10 mouse cellular contexts compared by ENCODE assay signal in the genomic region with DNA sequence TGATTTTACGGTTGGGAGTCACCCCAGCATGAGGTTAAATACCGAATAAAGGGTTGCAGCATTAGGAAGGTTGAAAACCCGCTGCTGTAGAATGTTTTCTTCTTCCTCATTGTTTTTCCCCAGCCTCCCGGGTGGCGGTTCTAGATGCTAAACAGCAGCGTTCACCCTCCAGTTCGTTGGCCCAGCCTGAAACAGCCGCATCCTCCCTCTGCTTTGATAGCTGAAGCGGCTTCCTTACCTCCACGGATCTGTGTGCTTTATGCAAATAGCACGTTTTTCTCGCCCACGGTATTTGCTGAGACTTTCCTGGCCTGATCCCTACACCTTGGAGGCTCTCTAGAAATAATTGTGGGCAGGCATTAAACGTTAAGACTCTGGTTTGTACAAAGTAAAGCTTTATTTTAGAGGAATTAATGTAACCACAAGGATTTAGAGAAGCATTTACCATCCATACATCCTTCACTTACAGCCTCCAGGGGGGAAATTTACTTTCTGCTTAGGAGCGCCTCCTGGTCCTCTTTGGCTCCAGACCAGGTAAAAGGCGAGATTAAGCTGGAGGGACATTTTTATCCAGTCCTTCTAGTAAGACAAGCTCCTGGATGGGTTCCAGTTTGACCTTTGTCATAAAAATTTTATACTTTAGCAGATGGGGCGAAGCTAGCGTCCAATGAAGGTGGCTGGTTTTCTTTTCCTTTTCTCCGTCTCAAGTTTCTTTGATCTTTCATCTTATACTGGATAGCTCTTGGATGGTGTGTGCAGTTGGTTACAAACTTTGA. TPM values are rescaled to one million over a fixed set of nuclear protein-coding genes. Genes with fewer than 3 reads are reported as not detected.
DNase-seq lines count a peak whose midpoint lies in the region; ATAC-seq lines count a peak whose summit lies in the region.
"Had no signal": no experiment of that assay in that cellular context is flagged by ENCODE, and none has a peak within 500 bp of the region (broad histone marks: within the 10 kb centered on the region; RNA-seq: fewer than 3 reads in every experiment).

No protein-coding gene starts in this region.

- H3K36me3 ChIP-seq in kidney, embryonic 14.5 days (ENCODE audit: control insufficient read depth, insufficient read depth, low read length): no peaks in the 10 kb centered on the region
- no peaks in the 10 kb centered on the region for H3K36me3 ChIP-seq in embryonic facial prominence, embryonic 15.5 days
- H3K36me3 ChIP-seq in intestine, embryonic 15.5 days: no peaks in the 10 kb centered on the region
- no peaks in the 10 kb centered on the region for H3K36me3 ChIP-seq in neural tube, embryonic 15.5 days

- peak overlapping the region; percentile 61; the same call in 1 of the 2 replicates for H3K4me3 ChIP-seq in kidney, embryonic 14.5 days (ENCODE audit: low read length)
- H3K4me3 ChIP-seq in embryonic facial prominence, embryonic 15.5 days (replicated peaks): peak overlapping the region; percentile 55
- peak overlapping the region; percentile 69; the same call in 1 of the 2 replicates for H3K4me3 ChIP-seq in intestine, embryonic 15.5 days (replicated peaks)
- peak overlapping the region; percentile 65 for H3K4me3 ChIP-seq in neural tube, embryonic 15.5 days (replicated peaks)

- H3K4me1 ChIP-seq in kidney, embryonic 14.5 days (ENCODE audit: control insufficient read depth, insufficient read depth, low read length): 0 out of 2 replicates have a peak, but pooled peaks cover 3% of the 10 kb centered on the region
- peaks cover 40% of the 10 kb centered on the region for H3K4me1 ChIP-seq in embryonic facial prominence, embryonic 15.5 days
- H3K4me1 ChIP-seq in intestine, embryonic 15.5 days (replicated peaks): 0 out of 2 replicates have a peak, but pooled peaks cover 10% of the 10 kb centered on the region
- peaks cover 51% of the 10 kb centered on the region for H3K4me1 ChIP-seq in neural tube, embryonic 15.5 days

- H3K27ac ChIP-seq in kidney, embryonic 14.5 days (ENCODE audit: low read depth, low read length): no peak overlapping the region
- no peak overlapping the region for H3K27ac ChIP-seq in embryonic facial prominence, embryonic 15.5 days (replicated peaks)
- no peak overlapping the region for H3K27ac ChIP-seq in intestine, embryonic 15.5 days
- H3K27ac ChIP-seq in neural tube, embryonic 15.5 days (replicated peaks): no peak overlapping the region

- no peak for DNase-seq in kidney, postnatal 10 days
- no peak for DNase-seq in MN1 (ENCODE audit: low spot score)
- DNase-seq in lung, adult 18-20 months: no peak
- DNase-seq in right cerebral cortex, postnatal 14 days: no peak
- DNase-seq: kidney, postnatal 14 days had no signal

- WGBS in kidney, embryonic 14.5 days: 21% methylated on average over 19 of the region's 19 CpGs
- 15% methylated on average over 19 of the region's 19 CpGs for WGBS in embryonic facial prominence, embryonic 15.5 days
- WGBS in intestine, embryonic 15.5 days: 34% methylated on average over 19 of the region's 19 CpGs
- 17% methylated on average over 19 of the region's 19 CpGs for WGBS in neural tube, embryonic 15.5 days

- no peak for ATAC-seq in kidney, embryonic 14.5 days (ENCODE audit: low FRiP score, low TSS enrichment)
- ATAC-seq in embryonic facial prominence, embryonic 15.5 days (ENCODE audit: insufficient number of reproducible peaks, low FRiP score, low TSS enrichment, low read depth): no peak
- ATAC-seq in intestine, embryonic 15.5 days: no peak
- no peak for ATAC-seq in neural tube, embryonic 15.5 days (ENCODE audit: low FRiP score)
- ATAC-seq: lung, postnatal 0 days had no signal

- H3K27me3 ChIP-seq in kidney, embryonic 14.5 days (ENCODE audit: control insufficient read depth, insufficient read depth, low read length): peaks cover 9% of the 10 kb centered on the region
- H3K27me3 ChIP-seq in embryonic facial prominence, embryonic 15.5 days: peaks cover 44% of the 10 kb centered on the region
- no peaks in the 10 kb centered on the region for H3K27me3 ChIP-seq in intestine, embryonic 15.5 days (replicated peaks)
- H3K27me3 ChIP-seq in neural tube, embryonic 15.5 days (replicated peaks): peaks cover 9% of the 10 kb centered on the region; the same call in 1 of the 2 replicates

- H3K9ac ChIP-seq in kidney, embryonic 14.5 days (ENCODE audit: low read depth, low read length): no peak overlapping the region
- no peak overlapping the region for H3K9ac ChIP-seq in embryonic facial prominence, embryonic 15.5 days
- no peak overlapping the region for H3K9ac ChIP-seq in intestine, embryonic 15.5 days
- no peak overlapping the region for H3K9ac ChIP-seq in neural tube, embryonic 15.5 days (replicated peaks)

- peak overlapping the region; percentile 96 for H3K4me2 ChIP-seq in kidney, embryonic 14.5 days (replicated peaks; ENCODE audit: low read depth, low read length)
- H3K4me2 ChIP-seq in embryonic facial prominence, embryonic 15.5 days (replicated peaks): peak overlapping the region; percentile 84
- peak overlapping the region; percentile 27; the same call in 1 of the 2 replicates for H3K4me2 ChIP-seq in intestine, embryonic 15.5 days (replicated peaks)
- H3K4me2 ChIP-seq in neural tube, embryonic 15.5 days: peak overlapping the region; percentile 99

- no peaks in the 10 kb centered on the region for H3K9me3 ChIP-seq in kidney, embryonic 14.5 days (ENCODE audit: control insufficient read depth, low read length)
- H3K9me3 ChIP-seq in embryonic facial prominence, embryonic 15.5 days (replicated peaks): no peaks in the 10 kb centered on the region
- H3K9me3 ChIP-seq in intestine, embryonic 15.5 days: no peaks in the 10 kb centered on the region
- no peaks in the 10 kb centered on the region for H3K9me3 ChIP-seq in neural tube, embryonic 15.5 days (replicated peaks)

RNA-seq across cellular contexts. Expression of a gene that starts 1.7 kb away (rescaled TPM):
- polyA plus RNA-seq in kidney, embryonic 14.5 days (2014; fragmentation: Nextera tagmentation; extraction: Ambion mirVana): 3.4 and 3.6 TPM in 2 replicates
- polyA plus RNA-seq in embryonic facial prominence, embryonic 15.5 days (2015; fragmentation: Nextera tagmentation; extraction: Ambion mirVana): 5.3 and 5.9 TPM in 2 replicates
- polyA plus RNA-seq in intestine, embryonic 15.5 days (2015; fragmentation: Nextera tagmentation; extraction: Ambion mirVana): 4.7 and 5.8 TPM in 2 replicates
- 4.1 TPM in 2 replicates for polyA plus RNA-seq in neural tube, embryonic 15.5 days (2015; fragmentation: Nextera tagmentation; extraction: Ambion mirVana)

Comparison
In these comparisons a context has a peak if more than half of its experiments do, and no peak if none do; other contexts are left out.
1. H3K4me2 ChIP-seq: peak in every context shown above with its lines; median percentile 99 in neural tube, embryonic 15.5 days; 96 in kidney, embryonic 14.5 days; 84 in embryonic facial prominence, embryonic 15.5 days; 27 in intestine, embryonic 15.5 days.